Mouse (Mus musculus) T-cell, adult 2 months (primary cell): ENCODE data around the gene Mn1.

Experiments used
- DNase-seq: peaks from one replicate; pipeline ENCODE4 v3.0.0; 2022; ENCODE audit warnings: low spot score

The Mn1 gene

GRCm38 (mm10) chr5:111432842-111433241, 15.7 kb downstream of the Mn1 start:
- DNase-seq = no peak

- DNase-seq = no peak
Observed at GRCm38 (mm10) chr5:111434342-111434842, 17.2 kb downstream of the Mn1 start.

GRCm38 (mm10) chr5:111436260-111436659, 19.1 kb downstream of the Mn1 start:
- no peak for DNase-seq

- no peak for DNase-seq
Observed at GRCm38 (mm10) chr5:111437205-111437604, 20.0 kb downstream of the Mn1 start.

GRCm38 (mm10) chr5:111438336-111438735, 21.2 kb downstream of the Mn1 start:
- no peak for DNase-seq

DNA sequence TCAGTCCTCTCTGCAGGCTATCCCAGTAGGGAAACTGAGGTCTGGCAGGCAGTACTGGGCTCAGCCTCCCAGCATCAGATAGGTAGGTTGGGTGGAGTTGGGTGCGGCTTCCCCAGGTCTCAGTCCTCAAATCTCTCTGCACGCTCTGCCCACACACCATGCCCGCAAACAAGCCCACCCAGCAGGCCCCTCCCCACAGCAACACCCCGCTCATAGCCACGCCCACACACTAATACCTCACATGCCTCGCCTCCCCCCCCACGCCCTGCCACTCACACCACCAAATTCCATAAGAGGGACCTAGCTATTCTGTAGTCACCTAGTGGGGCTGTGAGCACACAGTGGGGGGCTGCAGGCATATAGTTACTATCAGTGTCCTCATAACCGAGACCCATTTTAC, 21.7 kb downstream of the Mn1 start:
- DNase-seq = no peak

DNA sequence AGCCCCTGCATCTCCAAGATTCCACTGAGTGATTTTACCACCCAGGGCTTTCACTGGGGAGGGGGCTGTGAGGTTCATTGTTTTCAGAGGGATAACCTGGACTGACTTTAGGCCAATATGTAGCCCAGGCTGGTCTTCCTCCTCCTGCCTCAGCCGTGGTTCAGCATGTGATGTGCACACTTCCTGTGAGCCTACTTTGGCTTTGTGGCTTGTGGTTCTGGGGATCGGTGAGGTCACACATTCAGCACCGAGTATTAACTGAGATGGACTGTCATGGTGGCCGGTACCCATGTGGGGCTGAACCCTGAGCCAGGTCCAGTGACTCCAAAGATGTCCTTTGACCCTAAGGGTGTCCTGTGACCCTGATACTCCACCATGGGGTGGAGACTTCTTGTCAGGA, 23.1 kb downstream of the Mn1 start:
- no peak for DNase-seq

DNA sequence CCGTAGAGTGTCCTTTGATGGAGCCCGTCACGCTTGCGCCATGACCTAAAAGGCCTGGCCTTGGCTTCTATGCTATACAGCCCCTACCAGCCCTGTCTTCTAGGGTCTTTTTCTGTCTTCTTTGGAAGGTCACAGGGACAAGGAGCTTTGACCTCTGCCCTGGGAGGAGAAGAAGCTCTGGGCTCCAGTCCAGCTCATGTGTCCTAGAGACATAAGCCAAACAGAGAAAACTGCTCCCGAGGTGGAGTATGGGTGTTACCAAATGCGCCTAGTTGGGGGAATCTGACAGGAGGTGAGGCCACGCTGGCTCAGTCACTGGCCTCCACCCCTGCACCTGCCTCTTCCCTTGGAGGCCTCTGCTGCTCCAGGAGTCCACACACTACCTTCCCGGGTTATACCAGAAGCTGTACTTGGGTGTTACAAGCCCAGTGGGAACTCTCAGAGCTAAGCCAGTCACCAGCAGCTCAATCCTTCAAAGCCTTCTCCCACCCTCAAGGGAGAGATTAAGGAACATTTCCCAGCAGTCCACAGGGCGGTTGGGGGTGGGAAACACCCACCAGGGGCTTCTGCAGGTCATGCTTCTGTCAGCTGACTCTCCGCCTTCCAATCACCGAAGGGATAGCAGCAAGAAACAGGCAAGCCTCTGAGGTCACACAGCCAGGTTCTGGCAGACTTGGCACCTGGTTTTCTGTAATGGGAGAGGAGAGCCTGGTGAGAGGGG, 25.1 kb downstream of the Mn1 start:
- DNase-seq = no peak

GRCm38 (mm10) chr5:111443636-111444035, 26.5 kb downstream of the Mn1 start:
- no peak for DNase-seq

GRCm38 (mm10) chr5:111444361-111444760, 27.2 kb downstream of the Mn1 start:
- no peak for DNase-seq

- DNase-seq = no peak
Observed at GRCm38 (mm10) chr5:111446652-111447051, 29.5 kb downstream of the Mn1 start.

DNA sequence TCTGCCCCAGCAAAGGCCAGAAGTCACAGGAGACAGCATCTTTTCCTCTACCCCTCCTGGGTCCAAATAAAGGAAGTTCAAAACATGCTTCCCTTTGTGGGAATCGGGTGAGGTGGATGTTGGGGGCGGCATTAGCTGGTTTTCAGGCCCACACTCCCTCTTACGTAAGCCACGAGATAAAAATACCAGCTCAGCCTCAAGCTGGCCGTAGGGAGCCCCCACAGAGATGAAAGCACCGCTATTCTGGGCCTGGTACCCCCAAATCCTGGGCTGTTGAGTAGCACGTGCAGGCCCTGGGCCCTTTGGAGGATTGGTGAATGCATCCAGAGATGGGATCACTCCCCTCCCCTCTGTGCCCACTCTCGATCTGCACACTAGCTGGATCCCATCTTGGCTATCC, 32.5 kb downstream of the Mn1 start:
- no peak for DNase-seq

- no peak for DNase-seq
Observed at GRCm38 (mm10) chr5:111454240-111454639, 37.1 kb downstream of the Mn1 start.

- DNase-seq = no peak
Observed at GRCm38 (mm10) chr5:111454876-111455275, 37.7 kb downstream of the Mn1 start.

- no peak for DNase-seq
Observed at GRCm38 (mm10) chr5:111458675-111459074, 41.5 kb downstream of the Mn1 start.

GRCm38 (mm10) chr5:111465811-111466299, 48.7 kb downstream of the Mn1 start:
- no peak for DNase-seq

DNA sequence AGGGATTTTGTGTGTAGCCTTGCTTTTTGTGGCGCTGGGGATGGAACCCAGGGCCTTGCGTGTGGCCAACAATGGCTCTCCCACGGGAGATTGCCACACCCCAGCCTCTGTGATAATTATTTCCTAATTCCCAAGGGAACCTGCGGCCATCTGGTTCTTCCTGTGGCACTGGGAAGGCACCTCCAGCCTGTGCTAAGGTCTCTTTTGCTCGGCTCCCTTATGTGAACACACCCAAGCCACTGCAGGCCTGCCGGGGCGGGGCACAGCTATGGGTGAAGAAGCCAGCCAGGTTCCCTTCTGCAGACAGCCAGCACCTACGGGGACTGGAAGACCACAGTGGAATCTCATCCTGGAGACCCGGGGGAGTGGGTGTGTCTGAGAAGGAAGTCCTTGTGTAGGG, 49.3 kb downstream of the Mn1 start:
- no peak for DNase-seq

DNA sequence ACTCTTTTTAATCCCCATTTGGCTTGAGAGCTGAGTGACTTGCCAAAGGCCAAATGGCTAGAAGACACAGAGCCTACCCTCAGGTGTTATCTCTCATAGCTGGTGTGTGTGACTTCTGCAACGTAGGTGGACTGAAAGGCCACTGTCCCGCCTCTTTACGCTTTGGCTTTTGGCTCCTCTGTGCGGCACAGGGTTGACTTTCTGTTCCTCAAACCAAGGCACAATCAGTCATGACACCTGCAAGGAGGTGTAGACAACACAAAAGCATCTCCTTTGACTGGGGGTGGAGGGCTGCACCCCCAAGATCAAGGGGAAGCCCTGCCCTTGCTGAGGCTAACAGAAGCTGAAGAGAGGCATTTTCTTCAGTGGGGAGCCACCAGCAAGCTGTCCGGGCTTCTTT, 50.5 kb downstream of the Mn1 start:
- no peak for DNase-seq

GRCm38 (mm10) chr5:111469195-111469882, 52.2 kb downstream of the Mn1 start:
- no peak for DNase-seq

DNA sequence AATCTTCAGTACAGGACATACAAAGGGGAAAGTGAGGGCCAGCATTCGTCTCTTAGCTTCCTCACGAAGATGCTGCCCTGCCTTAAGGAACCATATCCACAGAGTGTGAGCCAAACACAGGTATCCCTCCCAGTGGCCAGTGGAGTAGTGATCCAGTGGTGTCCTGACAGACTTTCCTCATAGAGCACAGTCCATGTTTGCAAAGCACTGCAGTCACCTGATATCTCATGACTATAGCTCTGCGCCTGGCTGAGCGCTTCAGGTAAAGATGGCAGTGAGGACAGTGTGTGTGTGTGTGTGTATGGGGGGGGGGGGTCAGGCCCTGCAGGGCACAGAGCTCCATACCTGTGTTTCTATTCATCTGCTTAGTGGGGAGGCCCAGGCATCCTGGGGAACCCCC, 53.7 kb downstream of the Mn1 start:
- DNase-seq = no peak

DNA sequence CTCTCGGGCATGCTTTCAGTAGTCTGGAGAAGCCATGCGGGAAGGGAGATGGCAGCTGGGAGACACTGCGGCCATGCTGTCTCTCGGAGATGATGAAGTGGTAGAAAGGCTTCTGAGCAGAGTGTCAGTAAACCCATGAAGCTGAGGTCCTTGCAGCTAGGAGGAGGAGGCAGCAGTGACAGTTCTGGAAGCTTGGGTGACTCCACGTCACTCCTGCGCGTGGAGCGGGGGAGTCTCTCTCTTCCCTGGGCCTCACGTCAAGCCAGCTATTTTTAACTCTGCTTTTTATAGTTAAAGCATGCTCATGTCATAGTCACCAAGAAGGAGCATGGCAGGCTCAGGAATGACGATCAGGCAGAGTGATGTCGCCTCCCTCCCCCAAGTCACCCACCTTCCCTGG, 56.3 kb downstream of the Mn1 start:
- no peak for DNase-seq

DNA sequence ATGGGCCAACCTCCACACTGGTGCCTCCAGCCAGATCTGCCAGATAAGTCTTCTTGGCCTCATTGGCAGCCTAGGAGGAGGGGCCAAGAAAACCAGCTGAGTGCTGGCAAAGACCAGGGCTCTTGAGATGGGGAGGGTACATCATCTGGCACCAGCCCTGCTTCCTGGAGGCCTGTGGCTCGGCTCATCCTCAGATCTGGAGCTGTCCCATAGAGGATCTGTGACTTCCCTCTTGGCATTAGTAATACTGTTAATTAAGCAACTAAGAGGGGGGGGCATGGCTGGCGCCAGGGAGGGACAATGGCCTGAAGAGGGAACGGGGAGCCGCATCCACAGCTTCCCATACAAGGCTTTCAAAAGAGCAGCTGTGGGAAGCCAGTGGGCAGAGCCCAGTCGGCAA, 58.6 kb downstream of the Mn1 start:
- no peak for DNase-seq

DNA sequence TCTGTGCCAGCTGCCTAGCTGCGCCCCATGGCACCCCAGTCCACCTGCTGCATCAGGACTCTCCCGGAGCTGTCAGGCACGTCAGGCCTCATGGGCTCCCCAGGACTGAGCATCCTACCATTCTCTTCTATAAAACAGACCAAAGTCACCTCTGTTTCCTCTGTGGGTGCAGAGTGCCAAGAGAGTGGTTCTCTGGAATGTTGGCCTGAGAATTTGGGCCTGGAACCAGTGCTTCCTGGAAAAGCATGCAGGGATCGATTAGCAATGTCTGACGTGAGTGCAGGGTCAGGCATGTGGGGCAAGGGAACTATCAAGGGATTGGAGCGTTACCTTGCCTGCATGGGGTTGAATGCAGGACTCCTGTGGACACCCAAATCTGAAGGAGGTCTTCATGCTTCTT, 59.0 kb downstream of the Mn1 start:
- no peak for DNase-seq

GRCm38 (mm10) chr5:111485907-111486306, 68.7 kb downstream of the Mn1 start:
- DNase-seq = no peak
